Mouse (Mus musculus) hindbrain, embryonic 10.5 days (tissue): Measurements from ENCODE around the gene A930009A15Rik. TPM values are rescaled to one million over a fixed set of nuclear protein-coding genes. Genes with fewer than 3 reads are reported as not detected.

ENCODE experiments used
- DNase-seq: peaks from one replicate; pipeline ENCODE4 v3.0.0-alpha.2; 2017; ENCODE audit warnings: low spot score
- H3K27ac ChIP-seq: fragments of 300-500 bp; sonication (generic); 2 replicates; pipeline ENCODE4 v1.5.1; 2016; ENCODE audit warnings: mild to moderate bottlenecking, moderate library complexity
- H3K27me3 ChIP-seq: fragments of 300-500 bp; sonication (generic); 2 replicates; pipeline ENCODE4 v1.6.1; 2016; ENCODE audit warnings: mild to moderate bottlenecking; ENCODE audit not compliant: poor library complexity, insufficient read depth, severe bottlenecking
- H3K36me3 ChIP-seq: fragments of 300-500 bp; sonication (generic); 2 replicates; pipeline ENCODE4 v1.6.1; 2016; ENCODE audit warnings: mild to moderate bottlenecking, moderate library complexity
- H3K4me1 ChIP-seq: fragments of 300-500 bp; sonication (generic); replicated peaks from 2 replicates; pipeline ENCODE4 v1.6.1; 2016; ENCODE audit warnings: mild to moderate bottlenecking
- H3K4me3 ChIP-seq: fragments of 300-500 bp; sonication (generic); 2 replicates; pipeline ENCODE4 v1.5.1; 2016; ENCODE audit warnings: mild to moderate bottlenecking, moderate library complexity
- H3K9me3 ChIP-seq: fragments of 300-500 bp; sonication (generic); 2 replicates; pipeline ENCODE4 v1.6.1; 2016; ENCODE audit warnings: mild to moderate bottlenecking, moderate library complexity
- WGBS: fragments of 180-500 bp; shearing (Covaris S2); methylation state at CpG from one replicate; pipeline ENCODE4 v1.1.7; 2016; 5-methylcytosine and 5-hydroxymethylcytosine counted together
- polyA plus RNA-seq: library from polyadenylated mRNA; unstranded; fragments of >200 nt; fragmentation: Nextera tagmentation; extraction: Ambion mirVana; gene quantifications from 2 replicates; pipeline ENCODE4 v1.2.1, GENCODE M21; 2016

The A930009A15Rik gene
- polyA plus RNA-seq, 1 experiment from 2014 or later: 0.56 TPM

DNA sequence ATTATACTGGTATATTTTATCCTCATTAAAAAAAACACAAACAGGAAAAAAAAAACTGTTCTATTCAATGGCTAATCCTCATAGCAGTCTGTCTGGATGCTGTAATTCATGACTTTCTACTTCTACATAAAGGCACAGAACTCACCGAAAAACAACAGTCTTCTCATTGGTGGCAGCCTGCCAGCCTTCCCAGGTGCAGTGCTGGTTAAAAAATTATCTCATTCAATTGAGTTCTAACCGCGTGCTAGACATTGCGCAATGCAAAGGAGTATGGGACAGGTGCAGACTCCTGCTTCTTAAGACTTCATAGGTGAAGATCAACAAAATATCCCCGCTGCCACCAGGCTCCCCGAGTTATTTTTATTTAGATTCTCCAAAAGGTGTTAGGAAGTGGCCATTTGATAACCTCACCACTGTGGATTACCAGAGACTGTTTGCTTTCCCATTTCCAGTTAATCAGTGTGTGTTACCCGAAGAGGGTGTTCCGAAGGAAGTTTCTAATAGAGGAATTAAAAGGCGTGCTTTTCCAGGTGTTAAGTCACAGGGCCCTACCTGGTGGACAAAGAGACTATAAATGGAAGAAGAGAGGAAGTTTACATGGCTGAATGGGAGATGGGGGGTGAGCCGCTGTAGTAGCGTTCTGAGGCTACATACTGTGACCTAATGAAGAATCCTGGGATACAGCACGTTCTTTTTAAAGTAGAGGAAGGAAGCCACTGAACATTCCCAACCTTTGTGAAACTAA lies 8.5 kb upstream of the A930009A15Rik start:
- 0 out of 2 replicates have a peak, but pooled peaks cover 3% of the 10 kb centered on the region for H3K27me3 ChIP-seq
- WGBS: 83% methylated on average over 12 of the region's 12 CpGs

DNA sequence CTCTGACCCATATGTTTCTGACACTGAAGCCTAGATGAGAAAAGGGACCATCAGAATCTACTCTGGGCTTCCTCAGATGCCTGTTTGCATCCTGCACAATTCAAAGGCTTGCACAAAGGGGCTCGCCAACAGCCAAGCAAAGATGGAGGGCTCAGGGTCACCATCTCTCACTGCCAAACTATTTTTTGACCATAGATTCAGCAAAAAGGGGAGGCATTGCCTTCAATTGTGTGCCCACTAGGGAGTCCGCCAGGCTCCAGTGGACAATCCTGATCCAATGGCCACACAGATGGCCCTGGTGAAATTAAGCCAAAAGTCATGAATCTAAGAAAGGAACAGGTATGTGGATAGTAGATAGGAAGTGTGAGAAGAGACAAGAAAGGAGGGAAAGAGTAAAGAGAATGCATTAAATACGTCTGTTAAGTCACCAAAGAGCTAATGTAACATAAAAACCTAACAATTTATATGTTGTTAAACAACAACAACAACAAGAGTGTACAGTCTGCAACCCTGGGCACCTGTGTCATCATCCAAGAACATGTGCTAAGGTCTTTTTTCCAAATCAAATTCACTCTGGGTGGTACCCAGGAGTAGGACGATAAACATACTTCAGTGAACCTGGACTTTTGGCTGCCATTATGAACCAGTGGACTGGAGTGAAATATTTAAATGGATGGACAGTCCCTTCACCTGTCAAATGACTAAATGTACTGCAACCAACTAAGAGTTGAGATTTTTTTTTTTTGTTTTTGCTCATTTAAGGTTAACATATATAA lies 6.7 kb upstream of the A930009A15Rik start:
- no peaks in the 10 kb centered on the region for H3K4me1 ChIP-seq
- H3K27me3 ChIP-seq: 0 out of 2 replicates have a peak, but pooled peaks cover 3% of the 10 kb centered on the region
- no peak for DNase-seq
- H3K36me3 ChIP-seq: no peaks in the 10 kb centered on the region
- WGBS: 89% methylated on average over 4 of the region's 4 CpGs
- H3K9me3 ChIP-seq: peaks cover 10% of the 10 kb centered on the region
- no peak overlapping the region for H3K27ac ChIP-seq
- H3K4me3 ChIP-seq: no peak overlapping the region

More for the DNA sequence above, 8.5 kb upstream of the A930009A15Rik start:
- Histone ChIP-seq H3K4me3 (no peak overlapping the region), H3K9me3 (no peaks in the 10 kb centered on the region), H3K36me3 (no peaks in the 10 kb centered on the region), H3K27ac (no peak overlapping the region), H3K4me1 (peaks cover 12% of the 10 kb centered on the region)
- DNase-seq: no peak

DNA sequence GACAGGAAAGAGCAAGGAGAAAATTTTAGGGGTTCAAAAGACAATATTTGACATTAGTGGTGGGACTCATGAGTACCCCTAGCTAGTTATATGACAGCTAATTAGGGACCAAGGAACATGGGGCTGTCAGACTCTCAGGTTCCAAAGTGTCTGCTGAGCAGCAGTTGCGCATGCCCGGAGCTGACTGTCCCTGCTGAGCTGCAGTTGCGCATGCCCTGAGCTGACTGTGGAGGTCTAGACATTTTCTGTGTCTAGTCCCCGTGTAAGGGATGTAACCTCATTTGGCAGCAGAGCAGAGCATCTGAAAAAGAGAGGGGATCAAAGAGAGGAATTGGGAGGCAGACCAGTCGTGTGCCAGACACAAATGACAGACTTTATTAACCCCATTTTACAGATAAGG lies 5.8 kb upstream of the A930009A15Rik start:
- Histone ChIP-seq H3K27ac (no peak overlapping the region), H3K9me3 (peaks cover 10% of the 10 kb centered on the region), H3K4me1 (no peaks in the 10 kb centered on the region), H3K27me3 (0 out of 2 replicates have a peak, but pooled peaks cover 3% of the 10 kb centered on the region), H3K4me3 (no peak overlapping the region), H3K36me3 (no peaks in the 10 kb centered on the region)
- DNase-seq: no peak
- WGBS: 85% methylated on average over 5 of the region's 5 CpGs

GRCm38 (mm10) chr10:115570577-115570976 lies 791 bp downstream of the A930009A15Rik start:
- DNase-seq: no peak
- H3K9me3 ChIP-seq: peaks cover 10% of the 10 kb centered on the region
- peaks cover 29% of the 10 kb centered on the region for H3K4me1 ChIP-seq
- WGBS: 61% methylated on average over 2 of the region's 2 CpGs
- peak overlapping the region; percentile 85 for H3K27ac ChIP-seq
- H3K27me3 ChIP-seq: 0 out of 2 replicates have a peak, but pooled peaks cover 4% of the 10 kb centered on the region
- H3K4me3 ChIP-seq: no peak overlapping the region
- H3K36me3 ChIP-seq: no peaks in the 10 kb centered on the region

DNA sequence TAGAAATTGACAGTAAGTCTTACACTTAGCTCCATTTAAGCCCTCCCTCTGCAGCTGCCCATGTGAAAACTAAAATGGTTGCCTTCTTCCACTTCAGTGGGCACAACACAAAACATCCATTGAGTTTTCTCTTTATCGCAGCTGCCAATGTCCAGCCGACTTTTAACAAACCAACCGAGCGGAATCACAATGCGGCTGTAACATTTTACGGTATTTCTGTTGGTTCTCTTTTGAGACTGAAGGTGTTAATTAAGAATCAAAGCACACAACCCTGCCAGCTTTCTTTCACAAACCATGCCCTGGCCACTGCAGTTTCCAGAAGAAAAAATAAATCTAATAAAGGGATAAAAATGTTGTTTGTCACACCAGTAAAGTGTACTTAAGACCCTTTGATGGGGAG lies 1.5 kb downstream of the A930009A15Rik start:
- H3K36me3 ChIP-seq: no peaks in the 10 kb centered on the region
- no peak overlapping the region for H3K4me3 ChIP-seq
- DNase-seq: peak; percentile 61
- peaks cover 29% of the 10 kb centered on the region for H3K4me1 ChIP-seq
- peak overlapping the region; percentile 85 for H3K27ac ChIP-seq
- 23% methylated on average over 6 of the region's 6 CpGs for WGBS
- H3K27me3 ChIP-seq: 0 out of 2 replicates have a peak, but pooled peaks cover 4% of the 10 kb centered on the region
- H3K9me3 ChIP-seq: peaks cover 10% of the 10 kb centered on the region

DNA sequence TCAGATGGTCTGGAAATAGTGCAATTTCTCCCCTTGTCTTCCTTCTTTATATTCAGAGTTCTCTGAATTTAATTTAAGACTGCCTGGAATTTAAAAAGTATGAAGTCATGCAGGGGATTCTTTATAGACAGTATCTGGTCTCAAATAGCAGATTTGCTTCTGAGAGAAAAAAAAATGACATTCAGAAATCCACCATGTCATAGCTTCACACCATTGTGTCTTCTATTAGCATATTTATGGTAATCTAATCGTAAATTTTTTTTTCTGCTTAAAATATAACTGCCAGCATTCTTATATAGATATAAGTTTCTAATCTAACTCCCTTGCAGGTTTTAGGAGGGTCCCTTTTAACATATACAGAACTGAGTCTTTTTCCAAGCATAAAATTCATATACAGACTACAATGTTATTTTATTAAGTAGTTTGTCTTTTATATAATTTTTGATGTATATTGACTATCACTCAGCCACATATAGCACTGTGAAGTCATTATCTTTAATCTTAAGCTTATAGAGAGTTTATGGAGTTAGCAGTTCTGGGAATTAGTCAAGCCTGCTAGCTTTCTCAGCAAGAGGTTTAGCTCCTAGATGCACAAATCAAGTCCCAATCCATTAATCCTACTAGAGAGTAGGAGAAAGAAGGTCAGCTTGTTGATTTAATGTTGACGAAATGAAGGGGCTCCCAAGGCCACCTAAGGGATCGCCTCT lies 2.1 kb downstream of the A930009A15Rik start:
- Histone ChIP-seq H3K36me3 (no peaks in the 10 kb centered on the region), H3K27me3 (0 out of 2 replicates have a peak, but pooled peaks cover 4% of the 10 kb centered on the region), H3K4me1 (peaks cover 29% of the 10 kb centered on the region), H3K27ac (peak overlapping the region; percentile 85), H3K4me3 (no peak overlapping the region), H3K9me3 (peaks cover 10% of the 10 kb centered on the region)
- 50% methylated on average over 3 of the region's 3 CpGs for WGBS
- no peak for DNase-seq

GRCm38 (mm10) chr10:115579076-115579475 lies 9.3 kb downstream of the A930009A15Rik start:
- Histone ChIP-seq H3K9me3 (no peaks in the 10 kb centered on the region), H3K27me3 (peaks cover 48% of the 10 kb centered on the region), H3K4me3 (no peak overlapping the region), H3K4me1 (peaks cover 13% of the 10 kb centered on the region), H3K27ac (peak overlapping the region; percentile 29; the same call in 1 of the 2 replicates), H3K36me3 (no peaks in the 10 kb centered on the region)
- WGBS: 51% methylated on average over 7 of the region's 7 CpGs
- no peak for DNase-seq

GRCm38 (mm10) chr10:115579494-115579893 lies 9.7 kb downstream of the A930009A15Rik start:
- Histone ChIP-seq H3K27ac (peak overlapping the region; percentile 29; the same call in 1 of the 2 replicates), H3K9me3 (no peaks in the 10 kb centered on the region), H3K4me3 (no peak overlapping the region), H3K27me3 (peaks cover 50% of the 10 kb centered on the region), H3K4me1 (peaks cover 13% of the 10 kb centered on the region), H3K36me3 (no peaks in the 10 kb centered on the region)
- 7% methylated on average over 7 of the region's 7 CpGs for WGBS
- peak; percentile 46 for DNase-seq

- Histone ChIP-seq H3K27ac (no peak overlapping the region), H3K36me3 (no peaks in the 10 kb centered on the region), H3K27me3 (peaks cover 75% of the 10 kb centered on the region), H3K4me1 (peaks cover 38% of the 10 kb centered on the region), H3K4me3 (no peak overlapping the region), H3K9me3 (no peaks in the 10 kb centered on the region)
- no peak for DNase-seq
- 83% methylated on average over 9 of the region's 9 CpGs for WGBS
Measured at GRCm38 (mm10) chr10:115581971-115582370, 12.2 kb downstream of the A930009A15Rik start.

DNA sequence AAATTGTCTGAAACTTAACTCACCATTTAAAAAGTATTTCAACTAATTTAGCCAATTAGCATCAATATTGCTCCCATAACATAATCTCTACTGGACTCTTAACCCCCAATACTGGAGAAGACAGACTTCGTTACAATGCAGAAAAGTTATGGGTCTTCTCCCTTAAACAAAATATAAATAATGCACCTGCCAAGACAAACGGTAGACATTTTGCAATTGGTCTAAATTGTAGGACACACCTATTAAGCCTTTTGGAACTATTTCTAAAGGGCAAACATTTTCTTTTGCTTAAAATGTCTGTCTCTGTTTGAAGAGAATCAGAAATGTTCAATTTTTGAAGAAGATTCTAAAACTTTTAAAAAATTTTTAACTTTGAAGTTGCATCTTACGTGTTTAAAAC lies 13.3 kb downstream of the A930009A15Rik start:
- Histone ChIP-seq H3K4me1 (peaks cover 49% of the 10 kb centered on the region), H3K4me3 (no peak overlapping the region), H3K27me3 (peaks cover 83% of the 10 kb centered on the region), H3K9me3 (no peaks in the 10 kb centered on the region), H3K36me3 (no peaks in the 10 kb centered on the region), H3K27ac (no peak overlapping the region)
- no peak for DNase-seq
- WGBS: 85% methylated on average over 3 of the region's 3 CpGs

DNA sequence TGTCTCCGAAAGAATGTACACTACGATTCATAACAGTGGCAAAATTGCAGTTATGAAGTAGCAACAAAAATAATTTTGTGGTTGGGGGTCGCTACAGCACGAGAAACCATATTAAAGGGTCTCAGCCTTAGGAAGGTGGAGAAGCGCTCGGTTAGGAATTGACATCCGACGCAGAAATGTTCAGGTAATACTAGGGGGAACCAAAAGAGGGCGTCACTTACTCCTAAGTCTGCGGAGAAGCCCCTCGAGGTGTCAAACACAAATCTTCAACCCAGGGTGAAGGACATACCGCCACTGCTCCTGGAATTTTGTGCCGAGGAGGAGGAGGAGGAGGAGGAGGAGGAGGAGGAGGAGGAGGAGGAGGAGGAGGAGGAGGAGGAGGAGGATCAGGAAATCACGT lies 14.9 kb downstream of the A930009A15Rik start:
- Histone ChIP-seq H3K4me3 (peak overlapping the region; percentile 72), H3K27me3 (peaks cover 92% of the 10 kb centered on the region), H3K9me3 (no peaks in the 10 kb centered on the region), H3K27ac (no peak overlapping the region), H3K36me3 (no peaks in the 10 kb centered on the region), H3K4me1 (peaks cover 43% of the 10 kb centered on the region)
- 21% methylated on average over 14 of the region's 14 CpGs for WGBS
- peak; percentile 7 for DNase-seq

- H3K27ac ChIP-seq: no peak overlapping the region; the same call in 1 of the 2 replicates
- no peaks in the 10 kb centered on the region for H3K36me3 ChIP-seq
- peak overlapping the region; percentile 72 for H3K4me3 ChIP-seq
- DNase-seq: peak; percentile 7
- no peaks in the 10 kb centered on the region for H3K9me3 ChIP-seq
- 2% methylated on average over 21 of the region's 21 CpGs for WGBS
- peaks cover 92% of the 10 kb centered on the region for H3K27me3 ChIP-seq
- peaks cover 39% of the 10 kb centered on the region for H3K4me1 ChIP-seq
Measured at GRCm38 (mm10) chr10:115585491-115586245, 15.9 kb downstream of the A930009A15Rik start.
